Mouse (Mus musculus): ENCODE measurements around the gene Ralgps1. TPM values are rescaled to one million over a fixed set of nuclear protein-coding genes. Genes with fewer than 3 reads are reported as not detected.

Ralgps1 gene
- total and polyA plus RNA-seq, 3 experiments, result 0.62 to 2.1 (median 1.5) TPM

DNA sequence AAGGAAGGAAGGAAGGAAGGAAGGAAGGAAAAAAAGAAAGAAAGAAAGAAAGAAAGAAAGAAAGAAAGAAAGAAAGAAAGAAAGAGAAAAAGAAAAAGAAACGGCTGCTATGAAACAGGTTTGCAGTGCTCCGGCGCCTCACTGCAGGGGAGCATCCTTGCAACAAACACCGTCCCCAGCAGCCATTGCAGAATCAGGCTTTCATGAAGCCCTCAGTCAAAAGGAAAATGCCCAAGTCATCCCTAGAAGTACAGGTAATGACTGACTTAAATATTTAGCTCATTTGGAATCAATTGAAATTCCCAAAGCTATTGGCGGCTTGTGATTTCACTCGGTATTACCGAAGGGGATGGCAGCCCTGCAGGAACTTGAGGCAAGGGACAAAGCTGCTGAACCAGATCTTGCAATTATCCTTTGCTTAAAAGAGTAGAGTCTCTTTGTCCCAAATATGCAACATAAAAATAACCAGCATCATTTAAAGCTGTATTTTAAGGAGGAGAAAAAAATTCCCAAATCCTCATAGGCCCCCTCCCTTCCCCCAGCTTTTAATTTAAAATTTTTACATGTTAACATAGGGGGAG is 285.2 kb downstream of the Ralgps1 start:
- H3K9ac ChIP-seq (ENCODE audit: insufficient read depth, low read depth), result no peak overlapping the region
- no peaks in the 10 kb centered on the region for H3K36me3 ChIP-seq (replicated peaks in 1 of 2; ENCODE audit: control insufficient read depth in 1 of 2, insufficient read depth in 1 of 2, low read length in 1 of 2)
- no peaks in the 10 kb centered on the region for H3K9me3 ChIP-seq (replicated peaks; ENCODE audit: low read length)
- peaks cover 2% of the 10 kb centered on the region for H3K27me3 ChIP-seq (replicated peaks)
- H3K27ac ChIP-seq (ENCODE audit: insufficient read depth, low read depth), result no peak overlapping the region
- dilution Hi-C loops (cut with MboI; ENCODE audit: extremely low pct_ligation_motif_present, extremely low pct_unique_long_range_greater_than_20kb, low sequenced_read_pairs) (no loop called here), in situ Hi-C loops (cut with MboI; ENCODE audit: low pct_ligation_motif_present, low pct_unique_long_range_greater_than_20kb, low sequenced_read_pairs) (no loop called here)
- no peak for TF ChIP-seq TBP (conservative IDR thresholded peaks at IDR 0.05; ENCODE audit: low read depth, low read length)
- TF ChIP-seq IRF4 (IDR thresholded peaks at IDR 0.05; ENCODE audit: low read depth, low read length), result no peak
- no peak for TF ChIP-seq BHLHE40 (IDR thresholded peaks at IDR 0.05; ENCODE audit: low read depth, low read length)
- no peak for TF ChIP-seq SMC3 (IDR thresholded peaks at IDR 0.05; ENCODE audit: low read depth, low read length)
- no peak for TF ChIP-seq ZC3H11A (IDR thresholded peaks at IDR 0.05; ENCODE audit: low read depth, low read length)
- no peak for TF ChIP-seq MAX (IDR thresholded peaks at IDR 0.05; ENCODE audit: low read length)
- no peak overlapping the region for H3K4me3 ChIP-seq (replicated peaks in 1 of 3; ENCODE audit: low read depth in 2 of 3, low read length in 2 of 3, poor library complexity in 1 of 3)
- peaks cover 0 to 8% of the 10 kb centered on the region in 2 experiments; a peak in 1 of 4 replicates for H3K4me1 ChIP-seq (ENCODE audit: control insufficient read depth in 1 of 2, insufficient read depth in 2 of 2)
- H3K79me2 ChIP-seq (replicated peaks; ENCODE audit: control insufficient read depth, extremely low read depth, insufficient read depth, poor library complexity, severe bottlenecking), result no peaks in the 10 kb centered on the region
- no peak for DNase-seq (ENCODE audit: extremely low read depth)
- H3K4me2 ChIP-seq (ENCODE audit: insufficient read depth, low read depth, poor library complexity, severe bottlenecking), result no peak overlapping the region

DNA sequence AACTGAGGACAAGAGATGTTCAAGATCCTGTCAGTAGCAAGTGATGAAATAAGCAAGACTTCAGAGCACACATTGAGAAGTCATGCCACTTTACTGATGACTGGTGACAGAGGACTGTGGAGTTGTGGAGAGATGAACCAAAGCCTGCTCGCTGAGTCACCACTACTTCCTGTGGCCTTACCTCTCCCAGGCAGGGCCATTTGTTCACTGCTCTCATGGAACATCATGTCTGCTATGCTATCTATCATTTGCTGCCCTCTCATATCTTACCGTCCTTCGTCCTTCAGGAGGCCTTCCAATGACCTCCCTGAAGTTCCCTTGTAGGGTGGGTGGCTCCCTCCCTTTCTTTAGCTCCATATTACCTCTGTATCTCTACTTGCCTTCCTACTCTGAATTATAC is 287.1 kb downstream of the Ralgps1 start:
- no peak overlapping the region for H3K27ac ChIP-seq (ENCODE audit: insufficient read depth, low read depth)
- no peak for DNase-seq (ENCODE audit: extremely low read depth)
- no peak overlapping the region for H3K4me2 ChIP-seq (ENCODE audit: insufficient read depth, low read depth, poor library complexity, severe bottlenecking)
- peaks cover 2% of the 10 kb centered on the region for H3K27me3 ChIP-seq (replicated peaks)
- peaks cover 0 to 6% of the 10 kb centered on the region in 2 experiments; a peak in 1 of 4 replicates for H3K4me1 ChIP-seq (ENCODE audit: control insufficient read depth in 1 of 2, insufficient read depth in 2 of 2)
- no peaks in the 10 kb centered on the region for H3K9me3 ChIP-seq (replicated peaks; ENCODE audit: low read length)
- no peak overlapping the region for H3K9ac ChIP-seq (ENCODE audit: insufficient read depth, low read depth)
- TF ChIP-seq CHD2 (IDR thresholded peaks at IDR 0.05; ENCODE audit: low read length), result no peak
- no peak for TF ChIP-seq RAD21 (IDR thresholded peaks at IDR 0.05; ENCODE audit: low read depth, low read length)
- no peak for TF ChIP-seq ZMIZ1 (IDR thresholded peaks at IDR 0.05; ENCODE audit: low read depth, low read length)
- no peak for TF ChIP-seq SIN3A (IDR thresholded peaks at IDR 0.05; ENCODE audit: low read length)
- TF ChIP-seq MXI1 (IDR thresholded peaks at IDR 0.05; ENCODE audit: low read depth, low read length), result no peak
- no peak for TF ChIP-seq SMC3 (IDR thresholded peaks at IDR 0.05; ENCODE audit: low read depth, low read length)
- TF ChIP-seq ETS1 (conservative IDR thresholded peaks at IDR 0.05; ENCODE audit: low read depth, low read length), result no peak
- dilution Hi-C loops (cut with MboI; ENCODE audit: extremely low pct_ligation_motif_present, extremely low pct_unique_long_range_greater_than_20kb, low sequenced_read_pairs) (no loop called here), in situ Hi-C loops (cut with MboI; ENCODE audit: low pct_ligation_motif_present, low pct_unique_long_range_greater_than_20kb, low sequenced_read_pairs) (no loop called here)
- no peak overlapping the region for H3K4me3 ChIP-seq (replicated peaks in 1 of 3; ENCODE audit: low read depth in 2 of 3, low read length in 2 of 3, poor library complexity in 1 of 3)
- no peaks in the 10 kb centered on the region for H3K36me3 ChIP-seq (replicated peaks in 1 of 2; ENCODE audit: control insufficient read depth in 1 of 2, insufficient read depth in 1 of 2, low read length in 1 of 2)
- H3K79me2 ChIP-seq (replicated peaks; ENCODE audit: control insufficient read depth, extremely low read depth, insufficient read depth, poor library complexity, severe bottlenecking), result no peaks in the 10 kb centered on the region

Other genes with a start within 250 kb of the Ralgps1 start
- 0.08 and 0.25 TPM in 2 replicates for gene Garnl3, start 239.8 kb downstream of the Ralgps1 start, total RNA-seq (2012; rRNA removed)
- gene Garnl3, start 239.8 kb downstream of the Ralgps1 start, total RNA-seq (2014; rRNA removed), result 0.49 TPM in 1 of 2 replicates, not detected in the other
- 0.16 and 0.19 TPM in 2 replicates for gene Garnl3, start 239.8 kb downstream of the Ralgps1 start, polyA plus RNA-seq (2012; ENCODE audit: insufficient read length, low read depth)
- gene Angptl2, start 155.4 kb downstream of the Ralgps1 start, total RNA-seq (2012; rRNA removed), result 0.04 and 0.17 TPM in 2 replicates
- not detected in 2 replicates for gene Angptl2, start 155.4 kb downstream of the Ralgps1 start, total RNA-seq (2014; rRNA removed)
- gene Angptl2, start 155.4 kb downstream of the Ralgps1 start, polyA plus RNA-seq (2012; ENCODE audit: insufficient read length, low read depth), result 0.21 and 0.35 TPM in 2 replicates
- 5.0 TPM in 2 replicates for gene Zbtb34, start 59.8 kb upstream of the Ralgps1 start, total RNA-seq (2012; rRNA removed)
- 2.0 and 3.4 TPM in 2 replicates for gene Zbtb34, start 59.8 kb upstream of the Ralgps1 start, total RNA-seq (2014; rRNA removed)
- gene Zbtb34, start 59.8 kb upstream of the Ralgps1 start, polyA plus RNA-seq (2012; ENCODE audit: insufficient read length, low read depth), result 4.5 and 5.8 TPM in 2 replicates
- gene Zbtb43, start 97.1 kb upstream of the Ralgps1 start, total RNA-seq (2012; rRNA removed), result 8.9 and 10.0 TPM in 2 replicates
- 9.0 and 10.9 TPM in 2 replicates for gene Zbtb43, start 97.1 kb upstream of the Ralgps1 start, total RNA-seq (2014; rRNA removed)
- gene Zbtb43, start 97.1 kb upstream of the Ralgps1 start, polyA plus RNA-seq (2012; ENCODE audit: insufficient read length, low read depth), result 8.5 and 8.6 TPM in 2 replicates

Measured in CH12.LX (cell line).